Mouse (Mus musculus) kidney, embryonic 16.5 days (tissue): ENCODE results near the gene Ap1s1. TPM values are rescaled to one million over a fixed set of nuclear protein-coding genes. Genes with fewer than 3 reads are reported as not detected.

Experiments used
- ATAC-seq: fragments of 200-750 bp; cut with Nextera tagmentation; 2 replicates; pipeline ENCODE4 v1.8.0; 2017; ENCODE audit warnings: moderate TSS enrichment; ENCODE audit not compliant: low FRiP score, low TSS enrichment
- H3K27ac ChIP-seq: fragments of 300-500 bp; sonication (generic); 2 replicates; pipeline ENCODE4 v1.5.1; 2014; ENCODE audit warnings: low read length
- H3K27me3 ChIP-seq: fragments of 300-500 bp; sonication (generic); 2 replicates; pipeline ENCODE4 v1.6.1; 2014; ENCODE audit warnings: low read length, control low read depth, mixed read lengths; ENCODE audit not compliant: insufficient read depth
- H3K36me3 ChIP-seq: fragments of 300-500 bp; sonication (generic); 2 replicates; pipeline ENCODE4 v1.6.1; 2014; ENCODE audit warnings: low read length, control low read depth, mixed read lengths; ENCODE audit not compliant: insufficient read depth
- H3K4me1 ChIP-seq: fragments of 300-500 bp; sonication (generic); 2 replicates; pipeline ENCODE4 v1.6.1; 2014; ENCODE audit warnings: low read length, control low read depth, mixed read lengths; ENCODE audit not compliant: insufficient read depth
- H3K4me2 ChIP-seq: fragments of 300-500 bp; sonication (generic); replicated peaks from 2 replicates; pipeline ENCODE4 v1.6.1; 2014; ENCODE audit warnings: low read depth, low read length
- H3K4me3 ChIP-seq: fragments of 300-500 bp; sonication (generic); 2 replicates; pipeline ENCODE4 v1.5.1; 2014; ENCODE audit warnings: mild to moderate bottlenecking, low read length
- H3K9ac ChIP-seq: fragments of 300-500 bp; sonication (generic); replicated peaks from 2 replicates; pipeline ENCODE4 v1.6.1; 2014; ENCODE audit warnings: low read length
- H3K9me3 ChIP-seq: fragments of 300-500 bp; sonication (generic); 2 replicates; pipeline ENCODE4 v1.6.1; 2016; ENCODE audit warnings: low read length, control low read depth
- WGBS: fragments of 180-500 bp; shearing (Covaris S2); extraction: QIAGEN DNeasy Blood & Tissue Kit; methylation state at CpG from one replicate; pipeline ENCODE4 v1.1.7; 2014; 5-methylcytosine and 5-hydroxymethylcytosine counted together
- polyA plus RNA-seq: library from polyadenylated mRNA; unstranded; fragments of >200 nt; fragmentation: Nextera tagmentation; extraction: Ambion mirVana; gene quantifications from 2 replicates; pipeline ENCODE4 v1.2.1, GENCODE M21; 2015

Ap1s1 gene
- polyA plus RNA-seq, 1 experiment from 2014 or later, result 201 TPM

DNA sequence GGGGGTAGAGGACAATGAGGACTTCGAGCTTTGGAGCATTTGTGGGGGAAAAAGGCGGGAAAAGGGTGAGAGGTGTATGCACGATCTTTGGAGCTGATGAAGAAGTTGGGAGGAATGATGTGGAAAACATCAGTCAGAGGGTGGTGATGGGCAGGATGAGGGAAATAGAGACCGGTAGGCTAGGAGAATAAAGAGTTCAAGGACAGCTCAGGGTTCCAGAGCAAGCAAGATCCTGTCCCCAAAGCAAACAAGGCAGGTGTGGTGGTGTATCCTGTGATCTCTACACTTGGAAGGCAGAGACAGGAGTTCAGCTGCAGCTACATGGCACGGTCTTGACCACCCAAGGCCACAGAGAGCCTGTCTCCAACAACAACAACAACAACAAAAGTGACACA is 386 bp upstream of the Ap1s1 start:
- no peak; the same call in 1 of the 2 replicates for ATAC-seq
- WGBS, result 31% methylated on average over 5 of the region's 5 CpGs

DNA sequence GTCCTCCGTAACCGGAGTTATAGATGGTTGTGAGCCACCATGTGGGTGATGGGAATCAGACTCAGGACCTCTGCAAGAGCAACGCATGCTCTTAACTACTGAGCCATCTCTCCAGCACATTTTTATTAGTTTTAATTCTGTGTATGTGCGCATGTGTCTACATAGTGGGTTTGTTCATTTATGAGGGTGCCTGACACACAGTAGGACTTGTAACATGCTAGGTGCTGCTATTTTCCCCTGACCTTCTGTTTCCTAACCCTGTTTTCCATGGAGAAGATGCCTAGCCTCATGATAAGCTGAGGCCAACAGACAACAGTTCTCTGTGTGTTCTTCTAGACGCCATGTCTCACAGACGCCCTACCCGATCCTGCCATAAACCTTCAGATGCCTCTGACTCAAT is 1.9 kb downstream of the Ap1s1 start:
- Histone ChIP-seq H3K4me3 (no peak overlapping the region), H3K27me3 (no peaks in the 10 kb centered on the region), H3K4me1 (peaks cover 12% of the 10 kb centered on the region), H3K9me3 (no peaks in the 10 kb centered on the region), H3K27ac (no peak overlapping the region), H3K36me3 (peaks cover 26% of the 10 kb centered on the region), H3K4me2 (no peak overlapping the region), H3K9ac (no peak overlapping the region)
- no peak for ATAC-seq
- WGBS, result 96% methylated on average over 7 of the region's 7 CpGs

More for the DNA sequence above, 386 bp upstream of the Ap1s1 start:
- Histone ChIP-seq H3K36me3 (peaks cover 12% of the 10 kb centered on the region), H3K27me3 (no peaks in the 10 kb centered on the region), H3K4me3 (peak overlapping the region; percentile 60), H3K9me3 (no peaks in the 10 kb centered on the region), H3K27ac (no peak overlapping the region), H3K4me1 (peaks cover 12% of the 10 kb centered on the region), H3K4me2 (peak overlapping the region; percentile 70), H3K9ac (no peak overlapping the region; the same call in 1 of the 2 replicates)

DNA sequence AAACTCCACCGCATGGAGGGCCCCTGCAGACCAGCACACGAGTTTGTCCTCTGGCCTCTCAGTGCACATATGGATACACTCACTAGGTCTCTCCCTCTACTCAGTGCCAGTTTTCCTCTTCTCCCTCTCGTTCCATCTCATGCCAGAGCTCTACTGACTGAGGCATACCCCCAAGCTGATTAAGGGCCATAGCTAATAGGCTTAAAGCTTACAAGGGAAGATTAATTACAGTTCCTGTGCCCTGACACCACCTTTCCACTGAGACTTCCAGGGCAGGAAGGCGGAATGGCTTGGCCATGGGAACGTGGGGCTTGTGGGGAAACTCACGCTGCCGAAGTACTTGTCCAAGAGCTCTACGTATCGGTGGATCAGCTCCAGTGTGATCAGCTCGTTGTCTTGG is 4.5 kb downstream of the Ap1s1 start:
- 84% methylated on average over 10 of the region's 10 CpGs for WGBS
- Histone ChIP-seq H3K27me3 (no peaks in the 10 kb centered on the region), H3K4me2 (no peak overlapping the region), H3K4me1 (peaks cover 12% of the 10 kb centered on the region), H3K27ac (no peak overlapping the region), H3K9ac (no peak overlapping the region), H3K9me3 (no peaks in the 10 kb centered on the region), H3K4me3 (no peak overlapping the region), H3K36me3 (peaks cover 38% of the 10 kb centered on the region)
- ATAC-seq, result no peak

DNA sequence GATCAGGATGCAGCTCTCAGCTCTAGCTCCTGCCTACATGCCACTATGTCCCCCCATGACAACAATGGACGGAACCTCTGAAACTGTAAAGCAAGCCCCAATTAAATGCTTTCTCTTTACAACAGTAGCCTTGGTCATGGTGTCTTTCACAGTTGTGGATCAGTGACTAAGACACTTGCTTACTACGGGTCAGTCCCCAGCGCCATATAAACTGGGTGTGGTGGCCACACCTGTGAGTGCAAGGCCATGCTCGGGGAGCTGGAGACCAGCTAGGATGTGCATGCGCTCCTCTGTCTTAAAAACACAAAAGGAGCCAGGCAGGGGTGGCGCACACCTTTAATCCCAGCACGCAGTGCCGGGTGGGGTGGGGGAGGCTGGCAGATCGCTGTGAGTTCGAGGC is 6.5 kb downstream of the Ap1s1 start:
- WGBS, result 92% methylated on average over 10 of the region's 10 CpGs
- no peak overlapping the region for H3K27ac ChIP-seq

DNA sequence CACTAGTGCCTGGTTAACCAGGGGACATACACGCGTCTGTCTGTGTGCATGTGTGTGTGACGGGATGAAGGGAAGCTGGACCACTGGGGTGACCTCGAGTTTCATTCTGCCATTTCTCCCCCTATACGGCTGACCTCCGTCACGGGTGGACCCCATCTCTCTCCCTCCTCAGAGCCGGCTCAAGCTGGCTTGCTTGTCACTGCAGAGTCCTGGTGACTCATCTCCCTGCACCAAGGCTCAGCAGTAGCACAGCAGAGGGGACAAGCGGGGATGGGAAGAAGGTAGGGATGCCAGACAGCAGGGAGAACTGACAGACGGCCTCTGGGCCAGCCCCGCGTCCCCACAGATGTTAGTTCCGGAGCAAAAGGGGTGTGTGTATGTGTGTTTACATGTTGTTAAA is 9.7 kb downstream of the Ap1s1 start:
- peaks cover 14% of the 10 kb centered on the region for H3K4me1 ChIP-seq
- 88% methylated on average over 13 of the region's 13 CpGs for WGBS
- no peaks in the 10 kb centered on the region for H3K9me3 ChIP-seq
- H3K36me3 ChIP-seq, result peaks cover 25% of the 10 kb centered on the region
- peaks cover 12% of the 10 kb centered on the region for H3K27me3 ChIP-seq
- H3K27ac ChIP-seq, result no peak overlapping the region
- H3K4me3 ChIP-seq, result no peak overlapping the region
- no peak for ATAC-seq
- no peak overlapping the region for H3K4me2 ChIP-seq
- H3K9ac ChIP-seq, result no peak overlapping the region

More for the DNA sequence above, 6.5 kb downstream of the Ap1s1 start:
- H3K27me3 ChIP-seq, result no peaks in the 10 kb centered on the region
- no peak overlapping the region for H3K4me3 ChIP-seq
- no peak for ATAC-seq
- no peaks in the 10 kb centered on the region for H3K9me3 ChIP-seq
- peaks cover 38% of the 10 kb centered on the region for H3K36me3 ChIP-seq
- H3K4me1 ChIP-seq, result no peaks in the 10 kb centered on the region; the same call in 1 of the 2 replicates
- H3K9ac ChIP-seq, result no peak overlapping the region
- no peak overlapping the region for H3K4me2 ChIP-seq

DNA sequence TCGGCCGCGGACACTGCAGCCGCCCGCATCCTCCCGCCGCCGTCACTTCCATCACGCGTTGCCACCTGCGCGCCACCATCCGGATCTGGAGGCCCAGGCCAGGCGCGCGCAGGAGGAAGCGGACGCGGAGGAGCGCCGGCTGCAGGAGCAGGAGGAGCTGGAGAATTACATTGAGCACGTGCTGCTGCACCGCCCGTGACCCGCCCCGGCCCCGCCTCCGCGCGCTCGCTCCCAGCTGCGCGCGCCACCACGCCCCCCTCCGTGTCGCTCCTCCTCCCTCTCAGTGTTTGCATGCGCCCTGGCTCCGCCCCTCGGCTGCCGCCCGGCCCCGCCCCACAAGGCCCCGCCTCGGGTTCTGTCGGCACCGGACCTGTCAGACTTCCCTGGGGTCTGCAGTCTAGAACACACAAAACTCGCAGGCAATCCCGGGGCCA is 13.3 kb downstream of the Ap1s1 start:
- H3K9me3 ChIP-seq, result no peaks in the 10 kb centered on the region
- peak overlapping the region; percentile 99 for H3K4me2 ChIP-seq
- H3K27ac ChIP-seq, result no peak overlapping the region
- peak; percentile 85 for ATAC-seq
- H3K27me3 ChIP-seq, result peaks cover 47% of the 10 kb centered on the region
- H3K4me1 ChIP-seq, result peaks cover 40% of the 10 kb centered on the region
- H3K36me3 ChIP-seq, result peaks cover 8% of the 10 kb centered on the region
- peak overlapping the region; percentile 32; the same call in 1 of the 2 replicates for H3K9ac ChIP-seq
- WGBS, result 0% methylated on average over 49 of the region's 49 CpGs
- H3K4me3 ChIP-seq, result peak overlapping the region; percentile 51

DNA sequence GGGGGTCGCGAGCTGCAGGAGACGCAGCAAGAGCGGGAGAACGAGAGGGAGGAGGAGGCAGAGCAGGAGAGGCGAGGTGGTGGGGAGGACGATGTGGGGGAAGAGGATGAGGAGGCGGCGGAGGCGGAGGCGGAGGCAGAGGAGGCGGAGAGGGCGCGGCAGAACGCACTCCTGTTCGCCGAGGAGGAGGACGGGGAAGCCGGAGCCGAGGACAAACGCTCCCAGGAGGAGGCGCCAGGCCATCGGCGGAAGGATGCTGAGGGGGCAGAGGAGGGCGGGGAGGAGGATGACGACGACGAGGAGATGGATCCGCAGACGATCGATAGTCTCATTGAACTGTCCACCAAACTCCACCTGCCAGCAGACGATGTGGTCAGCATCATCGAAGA is 13.9 kb downstream of the Ap1s1 start:
- Histone ChIP-seq H3K9ac (peak overlapping the region; percentile 32; the same call in 1 of the 2 replicates), H3K27ac (no peak overlapping the region), H3K27me3 (peaks cover 49% of the 10 kb centered on the region), H3K4me1 (peaks cover 40% of the 10 kb centered on the region), H3K9me3 (no peaks in the 10 kb centered on the region), H3K36me3 (peaks cover 2% of the 10 kb centered on the region), H3K4me2 (peak overlapping the region; percentile 99), H3K4me3 (peak overlapping the region; percentile 51)
- 0% methylated on average over 28 of the region's 33 CpGs for WGBS
- no peak for ATAC-seq

DNA sequence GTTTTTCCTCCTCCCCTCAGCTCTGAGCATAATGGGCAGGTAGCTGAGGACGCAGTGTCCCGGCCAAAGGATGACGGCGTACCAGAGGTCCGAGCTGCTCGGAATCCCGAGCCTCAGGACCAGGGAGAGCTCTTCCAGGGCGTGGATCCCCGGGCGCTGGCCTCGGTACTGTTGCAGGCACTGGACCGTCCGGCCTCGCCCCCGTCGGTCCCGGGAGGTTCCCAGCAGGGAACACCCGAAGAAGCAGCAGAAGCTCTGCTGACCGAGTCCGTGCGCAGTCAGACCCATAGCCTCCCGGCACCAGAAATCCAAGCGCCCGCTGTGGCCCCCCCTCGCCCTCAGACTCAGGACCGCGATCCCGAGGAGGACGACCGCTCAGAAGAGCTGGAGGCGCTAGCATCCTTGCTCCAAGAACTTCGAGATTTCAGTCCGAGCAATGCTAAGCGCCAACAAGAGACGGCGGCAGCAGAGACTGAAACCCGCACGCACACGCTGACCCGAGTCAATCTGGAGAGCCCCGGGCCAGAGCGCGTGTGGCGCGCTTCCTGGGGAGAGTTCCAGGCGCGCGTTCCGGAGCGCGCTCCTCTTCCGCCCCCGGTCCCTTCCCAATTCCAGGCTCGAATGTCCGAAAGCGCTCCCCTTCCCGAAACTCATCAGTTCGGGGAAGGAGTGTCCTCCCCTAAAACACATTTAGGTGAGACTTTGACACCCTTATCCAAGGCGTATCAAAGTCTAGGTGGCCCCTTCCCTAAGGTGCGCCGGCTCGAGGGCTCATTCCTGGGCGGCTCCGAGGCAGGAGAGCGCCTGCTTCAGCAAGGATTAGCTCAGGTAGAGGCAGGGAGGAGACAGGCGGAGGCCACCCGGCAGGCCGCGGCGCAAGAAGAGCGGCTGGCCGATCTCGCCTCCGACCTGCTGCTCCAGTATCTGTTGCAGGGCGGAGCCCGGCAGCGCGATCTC is 14.6 kb downstream of the Ap1s1 start:
- H3K27ac ChIP-seq, result no peak overlapping the region
- no peaks in the 10 kb centered on the region for H3K9me3 ChIP-seq
- no peak; the same call in 1 of the 2 replicates for ATAC-seq
- H3K36me3 ChIP-seq, result no peaks in the 10 kb centered on the region
- H3K4me1 ChIP-seq, result peaks cover 40% of the 10 kb centered on the region
- H3K27me3 ChIP-seq, result peaks cover 56% of the 10 kb centered on the region
- peak overlapping the region; percentile 51 for H3K4me3 ChIP-seq
- WGBS, result under 1% methylated on average over 78 of the region's 78 CpGs
- H3K9ac ChIP-seq, result no peak overlapping the region
- peak overlapping the region; percentile 99 for H3K4me2 ChIP-seq

DNA sequence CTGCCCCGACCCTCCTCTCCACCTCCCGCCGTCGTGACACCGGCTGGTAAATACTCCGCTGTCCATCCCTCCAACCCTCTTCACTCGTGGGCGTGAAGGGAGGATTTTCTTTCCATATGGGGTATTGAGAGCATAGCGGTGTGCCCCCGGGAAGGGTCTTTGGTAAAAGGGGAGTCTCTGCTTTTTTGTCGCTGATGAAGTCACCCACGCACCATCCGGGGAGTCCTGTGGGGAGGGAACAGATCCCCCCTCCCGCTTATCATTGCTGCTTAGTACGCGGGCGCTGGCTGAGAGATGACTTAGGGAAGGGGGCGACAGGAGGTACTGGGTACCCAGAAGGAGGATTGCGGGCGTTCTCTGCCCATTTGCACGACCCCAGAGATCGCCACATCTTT is 15.5 kb downstream of the Ap1s1 start:
- ATAC-seq, result no peak
- 14% methylated on average over 22 of the region's 22 CpGs for WGBS
- H3K4me2 ChIP-seq, result peak overlapping the region; percentile 66
- peaks cover 42% of the 10 kb centered on the region for H3K4me1 ChIP-seq
- no peak overlapping the region for H3K9ac ChIP-seq
- no peak overlapping the region for H3K27ac ChIP-seq
- H3K4me3 ChIP-seq, result peak overlapping the region; percentile 40
- no peaks in the 10 kb centered on the region for H3K36me3 ChIP-seq
- H3K9me3 ChIP-seq, result no peaks in the 10 kb centered on the region
- H3K27me3 ChIP-seq, result peaks cover 66% of the 10 kb centered on the region
